Mouse (Mus musculus): ENCODE results near the gene Ubc. TPM values are rescaled to one million over a fixed set of nuclear protein-coding genes. Genes with fewer than 3 reads are reported as not detected.

Ubc gene
- polyA plus RNA-seq, 1 experiment from 2014 or later: 1,201 TPM

DNA sequence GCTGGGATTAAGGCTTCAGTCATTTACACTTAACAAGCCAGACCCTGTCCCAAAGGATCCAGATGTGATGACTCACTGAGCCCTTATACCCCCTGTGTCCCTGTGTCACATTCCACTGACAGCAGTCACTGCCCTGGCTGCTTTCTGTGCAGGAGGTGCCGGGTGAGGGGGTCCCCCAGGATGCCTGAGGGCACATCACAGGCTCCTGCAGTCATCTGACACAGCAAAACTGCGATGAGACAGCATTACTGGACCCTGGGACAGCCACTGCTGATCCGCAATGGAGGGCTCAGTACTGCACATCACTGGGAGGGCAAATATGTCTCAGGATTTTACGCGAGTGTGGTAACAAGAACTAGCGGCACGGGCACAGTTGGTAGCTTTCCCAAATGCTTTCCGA lies 38.9 kb downstream of the Ubc start:
- H3K9me3 ChIP-seq: no peaks in the 10 kb centered on the region
- no peaks in the 10 kb centered on the region for H3K27me3 ChIP-seq
- 81% methylated on average over 8 of the region's 8 CpGs for WGBS
- no peak overlapping the region for H3K4me2 ChIP-seq
- no peaks in the 10 kb centered on the region for H3K36me3 ChIP-seq
- ATAC-seq (ENCODE audit: low FRiP score): no peak
- no peak overlapping the region for H3K9ac ChIP-seq
- H3K4me1 ChIP-seq (replicated peaks): peaks cover 7% of the 10 kb centered on the region; the same call in 1 of the 2 replicates
- no peak overlapping the region for H3K27ac ChIP-seq
- H3K4me3 ChIP-seq: no peak overlapping the region

DNA sequence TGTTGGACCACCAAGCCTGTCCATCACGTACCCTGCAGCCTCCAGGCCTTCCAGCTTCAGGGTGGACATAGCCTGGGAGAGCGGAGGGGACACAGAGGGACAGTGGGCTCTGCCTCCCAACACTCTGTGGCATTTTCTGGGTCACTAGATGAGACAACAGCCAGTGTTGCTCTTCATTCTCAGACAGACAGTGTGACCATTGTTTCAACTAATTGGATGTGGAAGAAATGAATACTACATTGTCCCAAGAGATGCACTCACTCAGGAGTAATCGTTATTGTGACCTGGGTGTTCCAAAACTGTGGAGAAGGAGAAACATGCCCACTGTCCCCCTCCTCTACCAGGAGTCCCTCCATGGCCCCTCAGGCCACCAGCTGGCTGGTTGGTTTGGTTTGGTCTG lies 40.6 kb downstream of the Ubc start:
- no peak for ATAC-seq (ENCODE audit: low FRiP score)
- Histone ChIP-seq H3K36me3 (no peaks in the 10 kb centered on the region), H3K9me3 (no peaks in the 10 kb centered on the region), H3K27ac (no peak overlapping the region), H3K4me1 (replicated peaks) (no peaks in the 10 kb centered on the region), H3K4me2 (no peak overlapping the region), H3K27me3 (no peaks in the 10 kb centered on the region), H3K4me3 (no peak overlapping the region), H3K9ac (no peak overlapping the region)
- whole genome bisulfite sequencing: 80% methylated on average over 3 of the region's 3 CpGs

- Histone ChIP-seq H3K9me3 (no peaks in the 10 kb centered on the region), H3K36me3 (no peaks in the 10 kb centered on the region), H3K4me3 (no peak overlapping the region), H3K4me1 (replicated peaks) (no peaks in the 10 kb centered on the region), H3K9ac (no peak overlapping the region), H3K27me3 (no peaks in the 10 kb centered on the region), H3K27ac (no peak overlapping the region), H3K4me2 (no peak overlapping the region)
- ATAC-seq (ENCODE audit: low FRiP score): no peak
- 42% methylated on average over 8 of the region's 8 CpGs for WGBS
These were observed 41.5 kb downstream of the Ubc start for GRCm38 (mm10) chr5:125348487-125348886.

DNA sequence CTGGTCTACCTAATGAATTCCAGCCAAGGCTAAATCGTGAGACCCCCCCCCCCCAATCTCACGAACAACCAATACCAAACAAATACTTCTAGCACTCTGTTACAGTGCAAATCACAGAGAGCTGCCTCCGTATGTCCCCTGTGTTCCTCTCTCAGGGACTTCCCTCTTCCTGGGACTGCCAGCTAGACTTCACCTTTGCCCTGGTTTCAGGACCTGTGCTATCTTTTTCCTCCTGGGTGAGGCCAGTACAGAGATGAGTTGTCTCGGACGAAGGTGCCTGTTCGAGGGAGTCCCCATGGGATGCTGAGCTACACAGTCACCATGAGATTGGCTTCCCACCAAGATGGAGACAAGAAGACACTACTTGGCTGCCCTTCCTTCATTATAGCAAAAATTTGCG lies 41.9 kb downstream of the Ubc start:
- Histone ChIP-seq H3K4me3 (no peak overlapping the region), H3K36me3 (no peaks in the 10 kb centered on the region), H3K27me3 (no peaks in the 10 kb centered on the region), H3K4me1 (replicated peaks) (no peaks in the 10 kb centered on the region), H3K27ac (no peak overlapping the region), H3K9ac (no peak overlapping the region), H3K9me3 (no peaks in the 10 kb centered on the region), H3K4me2 (no peak overlapping the region)
- no peak for ATAC-seq (ENCODE audit: low FRiP score)
- 82% methylated on average over 7 of the region's 7 CpGs for WGBS

DNA sequence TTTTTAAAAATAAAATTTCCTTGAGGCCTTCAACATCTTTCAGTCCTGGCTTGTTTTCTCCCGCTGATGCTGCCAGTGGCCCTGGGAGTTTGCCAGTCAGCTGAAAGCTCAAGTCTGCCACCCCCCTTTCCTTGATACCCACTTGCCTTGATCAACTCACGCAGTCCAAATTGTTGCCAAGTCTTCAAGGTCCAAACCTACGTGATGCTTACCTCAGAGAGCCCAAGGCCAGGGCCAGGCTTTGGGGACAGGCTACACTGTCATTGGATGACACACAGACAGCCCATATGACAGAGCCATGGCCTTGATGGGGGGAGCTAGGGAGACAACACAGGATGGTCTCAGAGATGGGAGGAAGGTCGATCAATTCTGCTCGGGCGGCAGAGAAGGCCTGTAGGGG lies 45.7 kb downstream of the Ubc start:
- WGBS: 95% methylated on average over 6 of the region's 6 CpGs
- no peak for ATAC-seq (ENCODE audit: low FRiP score)
- Histone ChIP-seq H3K9me3 (no peaks in the 10 kb centered on the region), H3K9ac (no peak overlapping the region), H3K27me3 (peaks cover 18% of the 10 kb centered on the region), H3K27ac (no peak overlapping the region), H3K4me1 (replicated peaks) (peaks cover 23% of the 10 kb centered on the region), H3K4me2 (no peak overlapping the region), H3K4me3 (no peak overlapping the region), H3K36me3 (no peaks in the 10 kb centered on the region)

GRCm38 (mm10) chr5:125341459-125342090 lies 48.4 kb downstream of the Ubc start:
- Histone ChIP-seq H3K4me3 (peak overlapping the region; percentile 64), H3K4me1 (replicated peaks) (peaks cover 34% of the 10 kb centered on the region), H3K9ac (peak overlapping the region; percentile 77), H3K4me2 (peak overlapping the region; percentile 94), H3K27ac (no peak overlapping the region), H3K27me3 (peaks cover 22% of the 10 kb centered on the region), H3K36me3 (no peaks in the 10 kb centered on the region), H3K9me3 (no peaks in the 10 kb centered on the region)
- 54% methylated on average over 14 of the region's 14 CpGs for WGBS
- peak; percentile 22; the same call in 1 of the 2 replicates for ATAC-seq (ENCODE audit: low FRiP score)

- Histone ChIP-seq H3K27ac (peak within 1 kb of the TSS; percentile 35), H3K4me2 (peak within 1 kb of the TSS; percentile 94), H3K4me3 (peak within 1 kb of the TSS; percentile 64), H3K9me3 (no peaks in the 10 kb centered on the region), H3K36me3 (no peaks in the 10 kb centered on the region), H3K4me1 (replicated peaks) (peaks cover 34% of the 10 kb centered on the region), H3K27me3 (peaks cover 22% of the 10 kb centered on the region), H3K9ac (peak within 1 kb of the TSS; percentile 77)
- peak; percentile 88 for ATAC-seq (ENCODE audit: low FRiP score)
- under 1% methylated on average over 42 of the region's 42 CpGs for WGBS
These were observed 49.3 kb downstream of the Ubc start, which contains the start of gene Scarb1 for GRCm38 (mm10) chr5:125340547-125341262. TSS of gene Scarb1 (minus strand) at chr5:125341094.

DNA sequence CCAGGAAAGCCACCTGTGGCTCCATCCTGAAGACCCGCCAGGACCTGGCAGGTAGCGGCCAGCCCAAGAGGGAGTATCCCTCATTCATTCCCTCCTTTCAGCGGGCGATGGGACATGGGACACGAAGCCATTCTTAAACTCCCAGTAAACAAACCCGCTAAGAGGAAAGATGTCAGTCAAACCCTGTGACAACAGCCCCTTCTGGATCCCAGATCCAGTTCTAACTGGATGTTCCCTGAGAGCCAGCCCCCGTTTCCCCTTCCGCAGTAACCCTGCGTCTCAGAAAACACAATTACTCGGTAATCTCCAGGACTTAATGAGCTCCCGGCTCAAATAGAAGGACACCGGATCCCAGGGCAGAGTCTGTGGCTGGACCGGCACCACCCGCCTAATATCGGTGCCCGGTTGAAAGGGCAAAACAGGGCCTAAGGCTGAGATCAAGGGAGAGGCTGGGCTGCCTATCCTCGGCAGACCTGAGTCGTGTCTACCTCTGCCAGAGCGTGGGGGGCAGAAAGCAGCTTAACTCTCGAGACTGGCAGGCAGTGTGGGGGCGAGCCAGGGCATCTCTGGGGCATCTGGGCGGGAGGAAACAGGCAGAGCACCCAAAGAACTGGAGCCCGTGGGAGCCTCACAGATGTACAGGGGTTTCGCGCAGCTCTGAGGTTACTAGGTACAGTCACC lies 50.0 kb downstream of the Ubc start:
- 2% methylated on average over 25 of the region's 25 CpGs for WGBS
- Histone ChIP-seq H3K4me3 (peak overlapping the region; percentile 64), H3K9me3 (no peaks in the 10 kb centered on the region), H3K9ac (peak overlapping the region; percentile 77), H3K4me2 (peak overlapping the region; percentile 94), H3K27me3 (peaks cover 22% of the 10 kb centered on the region), H3K4me1 (replicated peaks) (peaks cover 34% of the 10 kb centered on the region), H3K36me3 (no peaks in the 10 kb centered on the region), H3K27ac (peak overlapping the region; percentile 18; the same call in 1 of the 2 replicates)
- no peak for ATAC-seq (ENCODE audit: low FRiP score)

GRCm38 (mm10) chr5:125339108-125339751 lies 50.8 kb downstream of the Ubc start:
- ATAC-seq (ENCODE audit: low FRiP score): no peak
- H3K9me3 ChIP-seq: no peaks in the 10 kb centered on the region
- H3K27me3 ChIP-seq: peaks cover 22% of the 10 kb centered on the region
- no peaks in the 10 kb centered on the region for H3K36me3 ChIP-seq
- no peak overlapping the region for H3K27ac ChIP-seq
- WGBS: 5% methylated on average over 18 of the region's 18 CpGs
- peaks cover 34% of the 10 kb centered on the region for H3K4me1 ChIP-seq (replicated peaks)
- peak overlapping the region; percentile 94 for H3K4me2 ChIP-seq
- H3K9ac ChIP-seq: peak overlapping the region; percentile 29; the same call in 1 of the 2 replicates
- peak overlapping the region; percentile 64 for H3K4me3 ChIP-seq

GRCm38 (mm10) chr5:125337526-125337925 lies 52.5 kb downstream of the Ubc start:
- Histone ChIP-seq H3K9me3 (no peaks in the 10 kb centered on the region), H3K27ac (no peak overlapping the region), H3K4me2 (no peak overlapping the region), H3K36me3 (no peaks in the 10 kb centered on the region), H3K9ac (0 out of 2 replicates have a peak overlapping the region, but pooled peaks have one; percentile 8), H3K27me3 (peaks cover 22% of the 10 kb centered on the region), H3K4me3 (no peak overlapping the region), H3K4me1 (replicated peaks) (peaks cover 34% of the 10 kb centered on the region)
- WGBS: 65% methylated on average over 7 of the region's 7 CpGs
- ATAC-seq (ENCODE audit: low FRiP score): no peak

DNA sequence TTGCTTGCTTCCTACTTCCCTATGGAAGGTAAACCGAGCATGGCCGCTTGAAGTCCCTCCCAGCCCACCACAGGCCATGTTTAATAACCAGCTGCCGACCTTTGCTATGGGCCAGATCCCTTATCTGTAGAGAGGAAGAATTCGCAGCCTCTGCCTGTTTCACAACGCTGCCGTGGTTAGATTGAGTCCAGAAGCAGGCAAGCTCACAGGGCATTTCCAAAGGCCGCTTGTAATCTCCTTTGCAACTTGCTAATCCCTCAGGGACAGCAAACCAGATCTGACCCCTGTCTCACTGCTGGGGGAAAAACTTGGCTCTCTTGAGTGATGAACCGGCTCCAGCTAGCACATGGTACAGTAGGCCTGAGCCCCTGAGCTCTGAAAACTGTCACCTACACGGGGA lies 53.0 kb downstream of the Ubc start:
- no peak overlapping the region for H3K4me2 ChIP-seq
- peaks cover 19% of the 10 kb centered on the region for H3K27me3 ChIP-seq
- 0 out of 2 replicates have a peak overlapping the region, but pooled peaks have one; percentile 8 for H3K9ac ChIP-seq
- H3K4me3 ChIP-seq: no peak overlapping the region
- no peaks in the 10 kb centered on the region for H3K9me3 ChIP-seq
- H3K4me1 ChIP-seq (replicated peaks): peaks cover 34% of the 10 kb centered on the region
- H3K27ac ChIP-seq: no peak overlapping the region
- 65% methylated on average over 9 of the region's 9 CpGs for WGBS
- H3K36me3 ChIP-seq: no peaks in the 10 kb centered on the region
- ATAC-seq (ENCODE audit: low FRiP score): no peak

All from hindbrain, embryonic 13.5 days (tissue).